Mouse (Mus musculus): ENCODE measurements around the gene Lmln.

The Lmln gene

DNA sequence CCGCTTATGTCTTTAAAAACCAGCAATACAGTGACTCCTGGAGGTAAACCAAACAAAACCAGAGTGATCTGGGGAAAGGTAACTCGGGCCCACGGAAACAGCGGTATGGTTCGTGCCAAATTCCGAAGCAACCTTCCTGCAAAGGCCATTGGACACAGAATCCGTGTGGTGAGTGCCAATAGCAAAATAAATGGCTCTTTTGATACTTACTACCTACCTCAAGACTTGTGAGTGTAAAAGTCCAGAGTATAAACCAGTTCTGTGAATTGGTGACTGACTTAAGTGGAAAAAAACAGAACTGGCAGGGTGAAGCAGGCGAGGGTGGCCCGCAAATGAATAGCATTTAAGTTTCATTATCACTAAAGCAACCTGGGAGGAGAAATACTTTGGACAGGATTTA, 3.7 kb upstream of the Lmln start:
- peak; percentile 32 for DNase-seq

DNA sequence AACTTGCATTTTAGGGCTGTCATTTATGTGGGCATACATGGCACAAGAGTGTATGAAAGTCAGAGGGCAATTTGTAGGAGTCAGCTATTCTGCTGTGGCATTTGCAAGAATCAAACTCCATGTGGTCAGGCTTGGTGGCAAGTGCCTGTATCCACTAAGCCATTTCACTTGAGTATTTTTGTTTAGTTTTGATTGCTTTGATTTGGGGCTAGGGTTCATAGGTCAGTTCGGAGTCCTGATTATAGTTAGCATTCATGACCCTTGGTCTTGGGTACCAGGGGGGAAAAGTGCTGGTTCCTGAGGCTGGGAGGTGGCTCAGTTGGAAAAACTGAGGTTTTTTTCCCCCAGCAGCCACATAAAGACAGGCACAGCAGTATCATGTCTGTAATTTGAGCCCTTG, 2.9 kb upstream of the Lmln start:
- DNase-seq = no peak

DNA sequence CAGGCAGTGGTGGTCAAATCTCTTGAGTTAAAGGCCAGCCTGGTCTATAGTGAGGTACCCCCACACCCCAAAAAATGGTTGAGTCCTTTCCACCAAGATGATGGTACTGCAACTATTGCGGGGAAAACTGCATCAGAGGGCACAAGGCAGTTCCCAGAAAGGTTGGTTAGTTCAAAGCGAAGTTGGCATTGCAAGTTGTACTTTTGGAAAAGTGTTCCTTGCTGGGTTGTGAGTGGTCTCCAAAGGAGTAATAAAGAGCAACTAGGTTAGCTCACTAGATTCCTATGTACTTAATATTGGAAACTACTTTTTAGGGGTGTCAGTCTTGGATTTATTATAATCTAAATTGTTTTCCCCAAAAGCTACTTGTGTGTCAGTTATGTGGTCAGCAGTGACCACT, 1.4 kb upstream of the Lmln start:
- DNase-seq = no peak

DNA sequence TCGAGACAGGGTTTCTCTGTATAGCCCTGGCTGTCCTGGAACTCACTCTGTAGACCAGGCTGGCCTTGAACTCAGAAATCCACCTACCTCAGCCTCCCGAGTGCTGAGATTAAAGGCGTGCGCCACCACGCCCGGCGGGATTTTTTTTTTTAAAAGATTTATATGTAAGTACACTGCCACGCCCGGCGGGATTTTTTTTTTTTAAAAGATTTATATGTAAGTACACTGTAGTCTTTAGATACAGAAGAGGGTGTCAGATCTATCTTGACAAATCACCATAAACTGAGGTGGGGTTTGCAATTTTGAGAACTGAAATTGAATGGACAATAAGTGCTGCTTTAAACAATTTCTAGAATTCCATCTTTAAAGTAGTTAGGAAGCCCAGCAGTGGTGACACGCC, 921 bp upstream of the Lmln start:
- DNase-seq = no peak

DNA sequence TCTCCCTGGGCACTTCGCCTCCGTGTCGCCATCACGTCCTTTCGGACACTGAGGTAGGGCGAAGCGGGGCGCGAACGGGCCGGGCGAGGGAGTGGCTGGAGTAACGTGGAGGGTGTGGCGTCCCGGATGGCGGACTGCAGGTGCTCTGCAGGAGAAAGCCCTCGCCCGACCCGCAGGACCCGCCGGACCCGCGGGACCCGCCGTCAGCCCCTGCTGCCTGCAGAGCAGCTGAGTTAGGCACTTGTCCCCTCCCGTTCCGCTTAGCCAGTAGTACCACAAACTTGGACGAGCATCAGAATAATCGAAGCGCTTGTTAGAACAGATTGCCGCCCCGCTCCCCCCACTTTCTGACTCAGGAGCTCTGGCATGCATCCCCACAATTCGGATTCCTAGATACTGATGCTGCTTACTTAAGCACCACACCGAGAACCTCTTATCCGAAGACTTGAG, 386 bp downstream of the Lmln start:
- peak; percentile 74 for DNase-seq

DNA sequence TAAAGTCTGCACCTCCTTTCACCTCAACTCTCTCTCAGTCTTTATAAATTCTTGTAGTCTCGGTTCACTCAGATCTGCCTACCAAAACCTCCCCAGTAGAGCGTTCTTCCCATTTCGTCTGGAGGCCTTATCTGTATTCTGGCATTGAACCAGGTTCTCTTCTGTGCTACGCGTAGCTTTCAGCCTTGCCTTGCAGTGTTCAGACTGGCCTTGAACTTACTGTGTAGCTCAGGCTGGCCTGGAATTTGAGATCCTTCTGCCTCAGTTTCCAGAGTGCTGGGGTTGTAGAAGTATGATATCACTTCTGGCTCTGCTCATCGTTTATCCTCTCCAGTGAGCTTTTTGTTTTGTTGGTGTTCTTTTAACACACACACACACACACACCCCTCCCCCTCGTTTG, 946 bp downstream of the Lmln start:
- DNase-seq = no peak

DNA sequence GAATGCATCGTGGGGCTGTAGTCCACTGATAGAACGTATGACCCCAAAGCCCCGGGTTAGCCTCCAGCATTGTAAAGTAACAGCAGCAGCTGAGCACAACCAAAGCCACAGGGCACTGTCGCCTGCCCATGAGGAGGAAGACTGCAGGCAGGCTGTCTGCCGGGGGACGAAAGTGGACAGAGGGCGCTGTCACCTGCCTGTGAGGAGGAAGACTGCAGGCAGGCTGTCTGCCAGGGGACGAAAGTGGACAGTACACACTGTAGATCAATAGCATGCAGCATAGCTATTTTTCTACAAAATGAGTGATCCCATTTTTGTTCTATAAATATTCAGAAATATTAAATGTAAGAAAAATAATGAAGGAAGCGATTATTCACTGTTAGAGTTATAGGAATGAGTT, 2.3 kb downstream of the Lmln start:
- DNase-seq = no peak

DNA sequence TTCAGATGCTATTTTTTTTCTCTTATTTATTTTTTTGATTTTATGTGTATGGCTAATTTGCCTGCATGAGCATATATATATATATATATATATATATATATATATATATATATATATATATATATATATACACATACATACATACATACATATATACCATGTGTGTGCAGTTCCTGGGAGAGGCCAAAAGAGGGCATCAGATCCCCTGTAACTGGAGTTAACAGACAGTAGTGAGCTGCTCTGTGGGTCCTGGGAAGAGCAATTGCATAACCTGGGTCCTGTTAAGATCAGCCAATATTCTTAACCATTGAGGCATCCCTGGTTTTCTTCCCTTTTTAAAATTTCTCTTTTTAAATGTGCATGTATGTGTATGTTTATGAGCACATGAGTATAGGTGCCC, 8.6 kb downstream of the Lmln start:
- DNase-seq = no peak

DNA sequence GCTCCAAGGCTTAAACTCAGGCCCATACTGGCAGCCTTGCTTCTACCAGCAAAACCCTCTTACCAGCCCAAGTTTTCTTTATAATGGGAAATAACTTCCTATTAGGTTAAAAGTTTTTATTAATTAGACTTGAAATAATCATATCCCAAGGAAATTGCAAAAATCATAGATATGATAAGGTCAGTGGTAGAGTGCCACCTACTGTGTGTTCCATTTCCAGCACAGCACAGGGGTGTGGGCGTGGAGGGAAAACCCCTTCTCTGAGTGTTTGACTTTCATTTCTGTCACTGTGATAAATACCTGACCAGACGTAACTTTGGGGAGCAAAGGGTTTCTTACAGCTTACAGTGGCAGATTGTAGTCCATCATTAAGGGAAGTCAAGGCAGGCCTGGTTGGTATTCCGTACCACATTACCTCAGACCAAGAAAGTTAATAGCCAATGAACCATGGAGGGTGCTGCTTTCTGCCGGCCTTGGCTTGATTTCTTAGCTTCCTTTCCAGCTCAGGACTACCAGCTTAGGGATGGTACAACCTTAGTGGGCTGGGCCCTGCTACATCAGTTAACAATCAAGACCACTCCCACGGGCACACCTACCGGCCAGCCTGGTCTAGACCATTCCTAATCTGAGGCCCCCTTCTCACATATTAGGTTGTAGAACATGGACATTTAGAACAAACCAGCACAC, 10.7 kb downstream of the Lmln start:
- DNase-seq = peak; percentile 11

DNA sequence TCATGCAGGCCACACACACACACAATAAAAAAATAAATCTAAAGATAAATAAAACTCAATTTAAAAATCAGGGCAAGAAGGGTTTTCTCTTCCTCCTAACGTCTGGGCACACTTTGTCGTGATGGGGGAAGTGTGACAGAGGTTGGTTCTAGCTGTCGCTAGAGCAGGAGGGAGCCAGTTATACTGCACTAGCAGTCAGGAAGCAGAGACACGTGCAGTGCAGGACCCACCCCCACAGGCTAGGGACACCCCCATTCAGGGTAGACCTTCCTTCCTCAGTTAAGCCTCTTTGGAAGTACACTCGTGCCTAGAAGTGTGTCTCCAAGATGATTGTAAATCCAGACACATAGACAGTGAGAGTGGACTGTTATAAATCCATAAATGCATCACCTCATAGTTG, 12.6 kb downstream of the Lmln start:
- DNase-seq = no peak

DNA sequence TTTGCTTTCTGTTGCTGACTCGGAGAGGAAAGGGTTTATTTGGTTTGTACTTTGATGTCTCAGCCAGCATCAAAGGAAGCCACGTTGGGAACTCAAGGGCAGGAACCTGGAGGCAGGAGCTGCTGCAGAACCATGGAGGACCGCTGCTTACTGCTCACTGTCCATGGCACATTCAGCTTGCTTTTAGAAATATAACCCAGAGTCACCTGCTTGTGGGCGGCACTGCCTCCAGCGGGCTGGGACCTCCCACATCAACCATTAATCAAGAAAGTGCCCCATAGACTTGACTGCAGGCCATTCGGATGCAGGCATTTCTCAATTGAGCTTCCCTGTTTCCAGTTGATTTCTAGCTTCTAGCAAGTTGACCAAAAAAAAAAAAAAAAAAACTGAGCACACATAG, 13.8 kb downstream of the Lmln start:
- DNase-seq = no peak

DNA sequence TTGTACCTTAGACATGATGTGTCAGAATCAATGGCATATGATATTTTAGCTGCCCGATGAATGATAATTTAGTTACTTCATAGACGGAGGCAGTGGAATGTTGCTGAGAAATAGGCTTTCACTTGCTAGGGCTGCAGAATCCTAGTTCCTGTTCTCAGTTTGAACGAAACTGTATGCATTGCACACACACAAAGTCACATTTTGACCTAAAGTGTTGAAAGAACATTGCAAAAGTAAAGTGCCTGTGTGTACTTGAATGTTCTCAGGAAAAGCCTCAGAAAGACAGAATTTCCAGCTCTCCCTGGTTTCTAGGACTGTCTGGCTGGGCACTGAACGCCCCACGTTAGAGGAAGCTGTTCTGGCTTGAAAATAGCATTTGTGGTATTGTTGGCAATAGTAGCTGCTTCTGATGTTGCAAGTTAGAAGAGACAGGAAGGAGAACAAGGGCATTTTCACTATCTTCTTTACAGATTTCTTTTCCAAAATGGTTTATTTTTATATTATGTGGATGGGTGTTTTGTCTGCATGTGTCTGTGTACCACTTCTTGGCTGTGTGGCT, 14.8 kb downstream of the Lmln start:
- no peak for DNase-seq

DNA sequence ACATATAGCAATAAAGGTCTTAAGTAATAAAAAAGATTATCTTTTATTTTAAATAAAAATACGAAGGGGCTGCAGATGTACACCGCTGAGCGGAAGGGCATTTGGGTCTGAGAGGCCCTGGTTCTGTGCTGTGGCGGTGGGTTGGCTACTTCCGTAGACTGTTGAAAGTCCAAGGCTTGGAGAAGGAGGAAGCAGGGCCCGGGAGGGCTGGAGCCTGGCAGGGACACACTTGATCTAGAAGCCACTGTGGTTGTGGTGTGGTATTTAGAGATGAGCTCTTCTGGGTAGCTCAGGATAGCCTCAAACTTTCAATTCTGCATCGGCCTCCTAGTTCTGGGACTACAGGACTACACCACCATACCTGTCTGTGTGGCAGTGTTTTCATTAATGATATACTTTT, 17.7 kb downstream of the Lmln start:
- DNase-seq = no peak

DNA sequence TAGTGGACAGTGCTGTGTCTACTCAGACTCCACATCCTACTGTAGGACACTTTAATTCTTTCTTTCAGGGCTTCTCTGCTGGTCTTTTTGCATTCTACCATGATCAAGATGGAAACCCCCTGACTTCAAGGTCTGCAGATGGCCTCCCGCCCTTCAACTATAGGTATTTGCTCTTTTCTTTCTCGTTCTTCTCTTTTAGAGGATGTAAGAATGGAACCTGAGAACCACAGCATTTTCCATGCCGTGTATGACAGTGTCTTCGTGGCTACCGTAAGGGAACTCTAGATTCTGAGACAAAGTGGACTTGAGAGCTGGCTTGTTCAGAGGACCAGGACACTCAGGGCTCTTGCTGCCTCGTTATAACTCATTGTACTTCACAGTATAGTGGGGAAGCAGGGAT, 20.6 kb downstream of the Lmln start:
- DNase-seq = no peak

DNA sequence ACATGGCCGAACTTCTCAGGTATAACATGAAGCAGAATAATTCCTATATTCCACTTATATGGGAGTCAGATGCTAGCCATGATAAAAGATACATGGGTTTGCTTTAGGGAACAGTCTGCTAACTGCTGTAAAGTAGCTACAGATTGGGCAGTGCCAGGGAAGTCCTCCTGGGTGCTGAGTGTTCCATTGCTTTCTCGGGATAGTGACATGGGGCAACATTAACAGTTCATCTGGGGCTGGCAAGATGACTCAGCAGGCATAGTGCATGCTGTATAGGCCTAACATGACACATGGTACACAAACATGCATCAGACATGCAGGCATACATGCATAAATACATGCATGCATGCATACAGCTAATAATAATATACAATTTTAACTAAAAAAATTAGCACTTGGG, 21.7 kb downstream of the Lmln start:
- no peak for DNase-seq

DNA sequence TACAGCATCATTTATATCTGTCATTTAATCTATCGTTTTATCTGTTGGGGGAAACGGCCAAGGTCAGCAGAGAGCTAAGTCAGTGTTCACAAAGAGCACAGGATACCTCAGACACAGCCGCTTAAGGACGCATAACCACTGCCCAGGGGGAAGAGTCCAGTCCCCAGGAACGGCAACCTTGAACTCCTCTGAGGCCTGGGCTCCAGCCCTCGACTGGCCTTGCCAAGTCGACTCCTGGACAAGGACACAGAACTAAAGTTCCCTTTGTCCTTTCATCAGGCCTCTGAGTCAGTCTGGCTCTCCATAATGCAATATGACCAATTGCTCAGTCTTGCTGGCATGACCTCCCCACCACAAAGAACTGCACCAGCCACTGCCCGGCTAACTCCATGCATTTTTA, 23.3 kb downstream of the Lmln start:
- DNase-seq = no peak

DNA sequence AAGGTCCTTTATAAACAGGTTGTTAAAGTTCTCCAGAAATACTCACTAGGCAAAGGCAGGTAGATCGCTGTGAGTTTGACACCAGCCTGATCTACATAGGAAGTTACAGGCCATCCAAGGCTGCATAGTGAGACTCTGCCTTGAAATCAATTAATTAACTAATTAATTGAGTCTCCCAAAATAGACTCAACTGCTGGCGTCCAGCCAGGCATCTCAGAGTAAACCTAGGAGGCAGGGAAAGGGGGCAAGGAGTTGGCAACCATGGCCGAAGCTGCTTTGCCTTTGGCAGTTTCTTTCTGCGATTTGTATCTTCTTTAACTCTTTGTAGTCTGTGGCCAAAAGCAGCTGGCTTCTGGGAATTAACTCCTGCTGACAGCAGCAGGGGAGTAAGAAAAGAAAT, 51.4 kb downstream of the Lmln start:
- DNase-seq = no peak

DNA sequence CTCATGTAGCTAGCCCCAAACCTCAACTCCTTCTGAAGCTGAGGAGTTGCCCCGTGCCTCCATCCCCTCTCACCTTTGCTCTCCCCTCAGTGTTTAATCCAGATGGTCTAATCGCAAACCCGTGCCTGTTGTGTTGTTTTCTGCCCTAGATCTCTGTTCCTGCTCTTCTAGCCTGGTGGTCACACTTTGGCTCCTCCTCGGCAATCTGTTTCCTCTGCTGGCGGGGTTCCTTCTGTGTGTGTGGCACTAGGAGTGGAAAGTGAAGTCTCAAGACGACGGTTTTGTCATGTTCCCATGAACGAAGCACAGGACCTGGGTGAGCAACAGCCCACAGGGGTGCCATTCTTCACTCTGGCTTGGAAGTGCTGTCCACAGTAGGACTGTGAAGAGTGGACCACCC, 61.1 kb downstream of the Lmln start:
- no peak for DNase-seq

DNA sequence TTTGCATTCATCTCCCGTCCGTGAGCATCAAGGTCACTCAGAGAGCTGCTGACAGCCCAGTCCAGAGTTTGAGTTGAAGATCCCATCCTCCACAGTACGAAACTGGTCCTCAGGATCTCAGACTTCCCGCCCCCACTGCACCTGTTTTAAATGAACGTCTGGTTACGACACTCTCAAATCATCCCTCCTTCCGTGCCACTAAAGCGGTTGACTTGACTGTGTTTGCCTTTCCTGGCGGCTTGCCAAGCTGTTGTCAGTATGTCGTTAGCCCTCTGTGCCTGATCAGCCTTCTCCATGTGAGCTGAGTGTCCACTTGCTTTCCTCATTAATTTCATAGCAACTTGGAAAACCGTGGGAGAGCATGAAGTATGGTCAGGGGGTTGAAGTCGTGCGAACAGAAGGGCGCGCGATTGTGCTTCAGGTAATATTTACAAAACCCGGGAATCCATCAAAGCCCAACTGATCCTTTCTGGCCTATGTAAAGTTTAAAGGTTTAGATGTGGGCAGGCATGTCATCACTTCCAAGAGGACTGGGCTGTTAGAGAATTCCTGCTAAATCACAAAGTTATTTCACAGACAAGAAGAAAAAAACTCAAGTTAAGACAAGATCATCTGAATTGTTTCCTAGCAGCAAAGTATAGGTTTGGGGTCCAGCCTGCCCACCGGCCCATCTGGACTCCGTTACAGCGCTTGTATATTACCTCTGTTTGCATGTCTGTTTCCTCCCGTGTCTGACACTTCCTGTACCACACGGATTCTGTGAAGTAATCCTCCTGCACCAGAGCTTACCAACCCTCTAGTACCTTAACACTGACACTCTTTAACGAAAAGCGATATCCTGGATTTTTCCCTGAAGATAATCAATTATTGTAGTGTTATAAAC, 61.9 kb downstream of the Lmln start:
- no peak for DNase-seq

DNA sequence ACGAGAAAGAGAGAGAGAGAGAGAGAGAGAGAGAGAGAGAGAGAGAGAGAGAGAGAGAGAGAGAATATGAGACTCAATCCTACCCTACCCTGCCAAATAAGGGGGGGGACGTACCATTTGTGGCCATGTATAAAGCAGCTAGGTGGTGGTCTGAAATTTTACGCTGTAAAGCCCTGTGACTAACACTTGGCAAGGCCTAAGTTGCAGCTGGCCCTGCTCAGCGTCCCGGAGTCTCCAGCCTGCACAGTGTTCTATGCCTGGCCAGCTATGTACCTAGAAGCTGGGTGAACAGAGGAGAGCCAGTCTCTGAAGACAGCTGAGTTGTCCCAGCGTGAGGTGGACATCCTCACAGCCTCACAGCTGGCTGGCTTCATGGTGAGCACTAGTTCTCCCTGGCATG, 64.7 kb downstream of the Lmln start:
- DNase-seq = no peak

DNA sequence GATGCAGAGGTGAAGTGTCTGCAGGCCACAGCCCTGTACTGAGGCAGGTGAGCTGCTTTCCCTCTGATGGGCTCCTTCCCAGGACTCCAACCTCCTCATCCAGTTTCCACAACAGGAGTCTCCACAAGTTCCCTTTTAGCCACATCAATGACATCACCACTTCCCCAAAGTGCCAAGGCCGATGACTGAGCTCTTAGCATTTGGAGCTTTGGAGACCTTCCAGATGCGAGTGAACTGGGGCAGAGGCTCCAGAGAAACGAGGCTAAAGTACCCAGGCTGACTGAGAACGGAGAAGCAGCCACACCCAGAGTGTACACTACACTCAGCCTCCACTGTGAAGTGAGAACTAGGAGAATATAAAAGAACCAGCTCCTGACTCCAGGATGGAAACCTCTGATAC, 68.4 kb downstream of the Lmln start:
- no peak for DNase-seq

DNA sequence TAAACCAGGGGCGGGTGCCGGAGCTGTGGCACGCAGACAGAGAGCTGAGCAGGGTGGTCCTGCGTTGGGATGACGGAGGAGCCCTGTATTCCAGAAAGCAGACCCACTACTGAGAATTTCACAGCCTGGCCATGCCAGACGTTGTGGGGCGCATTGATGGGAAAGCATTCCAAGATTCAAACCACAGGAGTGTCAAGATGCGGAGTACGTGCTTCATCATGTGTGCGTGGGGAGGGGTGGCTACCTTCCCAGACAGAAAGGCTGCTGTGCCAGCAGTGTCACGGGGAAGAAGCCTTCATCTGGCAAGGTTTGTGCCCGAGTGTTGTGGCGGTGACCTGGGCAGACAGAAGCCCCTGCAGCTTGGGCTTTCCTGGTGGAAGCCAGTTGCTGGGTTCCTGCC, 70.9 kb downstream of the Lmln start:
- no peak for DNase-seq

DNA sequence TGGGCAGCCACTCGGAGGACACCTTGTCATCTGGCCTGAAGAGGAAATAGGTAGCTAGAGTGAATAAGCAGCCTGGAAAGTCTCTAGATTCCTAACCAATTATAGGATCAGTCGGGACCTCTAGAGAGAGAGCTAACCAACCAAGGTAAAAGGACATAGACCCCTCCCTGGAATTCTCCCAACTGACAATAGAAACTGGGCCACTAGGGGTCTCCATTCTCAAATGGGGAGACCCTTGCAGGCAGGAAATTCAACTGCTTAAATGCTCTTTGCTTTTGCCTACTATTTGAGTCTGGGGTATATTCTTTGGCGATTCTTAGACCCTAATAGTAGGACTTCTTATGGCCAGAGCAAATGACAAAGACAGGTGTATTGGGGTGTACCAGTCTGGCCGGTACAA, 72.8 kb downstream of the Lmln start:
- no peak for DNase-seq

DNA sequence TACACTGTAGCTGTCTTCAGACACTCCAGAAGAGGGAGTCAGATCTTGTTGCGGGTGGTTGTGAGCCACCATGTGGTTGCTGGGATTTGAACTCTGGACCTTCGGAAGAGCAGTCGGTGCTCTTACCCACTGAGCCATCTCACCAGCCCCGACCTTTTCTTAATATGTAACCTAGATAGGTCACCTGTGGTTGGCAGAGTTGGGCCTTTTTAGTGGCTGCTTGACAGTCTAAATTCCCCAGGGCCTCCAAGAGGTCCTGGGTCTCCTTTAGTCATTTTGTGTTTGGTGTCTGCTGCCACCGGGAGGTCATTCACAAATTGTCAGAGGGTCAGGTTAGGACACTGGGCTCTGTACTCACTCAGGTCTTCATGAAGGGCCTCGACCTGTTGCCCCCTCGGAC, 76.7 kb downstream of the Lmln start:
- DNase-seq = peak; percentile 37
